Mouse (Mus musculus) left cerebral cortex, postnatal 4 days (tissue): ENCODE measurements around the gene Krtap31-1. TPM values are rescaled to one million over a fixed set of nuclear protein-coding genes. Genes with fewer than 3 reads are reported as not detected.
"Not testable (repeated sequence)": the region's sequence is repeated elsewhere in the genome, so short reads cannot be mapped to it uniquely, and the experiment has no call there.

ENCODE experiments used
- DNase-seq: peaks from one replicate; pipeline ENCODE4 v3.0.0-alpha.2; 2022
- intact Hi-C: fragments of 180-260 bp; cut with DNase I; formaldehyde crosslinking; loops from one replicate; pipeline ENCODE4 v1.15.1; 2025
- total RNA-seq, 2 experiments: library from RNA; stranded (reverse); gene quantifications; 2 replicates each; pipeline ENCODE4 v1.2.3; 2021

Krtap31-1 gene
- total RNA-seq = not detected

- DNase-seq = no peak
Observed at GRCm38 (mm10) chr11:99907620-99908019, at the start of gene Krtap31-1. Gene Krtap31-1, plus strand, starts transcription at chr11:99907920.

GRCm38 (mm10) chr11:99858761-99859160 lies 49.0 kb upstream of the Krtap31-1 start:
- no peak for DNase-seq
- intact Hi-C loops = no loop called here

More at GRCm38 (mm10) chr11:99907620-99908019, at the start of gene Krtap31-1:
- intact Hi-C loops = no loop called here

DNA sequence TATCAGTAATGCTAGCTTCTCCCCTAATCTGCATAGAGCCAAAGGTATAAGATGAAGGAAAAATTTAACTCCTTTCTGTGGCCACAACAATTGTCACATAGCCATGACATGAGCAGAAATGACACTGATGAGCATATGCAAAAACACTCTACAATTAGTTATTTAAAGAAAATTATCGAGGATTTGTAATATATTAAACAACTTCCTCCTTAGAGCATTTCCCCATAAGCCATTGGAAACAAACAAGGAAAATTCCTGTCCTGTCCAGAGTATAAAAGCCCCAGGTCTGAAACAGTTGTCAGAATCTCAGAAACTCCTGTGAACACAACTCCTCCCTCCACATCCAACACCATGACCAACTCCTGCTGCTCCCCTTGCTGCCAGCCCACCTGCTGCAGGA lies 43.5 kb upstream of the Krtap31-1 start, which contains the start of gene Gm11559:
Gene Gm11559 (plus strand): TSS at position 301 of the 400 bp plus-strand sequence.
- DNase-seq, intact Hi-C loops: not testable (repeated sequence)

- intact Hi-C loops, DNase-seq: not testable (repeated sequence)
Observed at GRCm38 (mm10) chr11:99873089-99873488, 34.6 kb upstream of the Krtap31-1 start, which contains the start of gene Krtap9-1. Gene Krtap9-1, plus strand, starts transcription at chr11:99873389.

- intact Hi-C loops, DNase-seq: not testable (repeated sequence)
Observed at GRCm38 (mm10) chr11:99878887-99879286, 28.8 kb upstream of the Krtap31-1 start, which contains the start of gene Gm11567. Gene Gm11567, plus strand, starts transcription at chr11:99879187.

DNA sequence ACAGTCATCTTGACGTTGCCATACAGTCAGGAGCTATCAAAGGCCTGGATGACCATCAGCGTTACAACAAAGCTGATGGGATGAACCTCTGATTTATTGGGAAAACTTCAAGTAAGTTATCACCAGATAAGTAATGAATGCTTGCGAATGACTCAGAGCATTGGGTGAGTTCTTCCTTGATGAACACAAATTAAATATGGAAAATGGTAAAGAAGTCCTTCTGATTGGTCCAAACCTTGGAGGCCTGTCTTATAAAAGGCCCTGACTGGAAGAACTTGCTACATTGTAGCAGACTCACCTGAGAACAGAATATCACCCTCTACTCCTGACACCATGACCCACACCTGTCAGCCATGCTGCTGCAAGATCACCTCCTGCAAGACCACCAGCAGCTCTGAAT lies 6.7 kb downstream of the Krtap31-1 start, which contains the start of gene Gm11565:
Gene Gm11565 (plus strand): TSS at position 301 of the 400 bp plus-strand sequence.
- DNase-seq = no peak
- intact Hi-C loops = no loop called here

GRCm38 (mm10) chr11:99935991-99936390 lies 28.3 kb downstream of the Krtap31-1 start, which contains the start of gene Krtap31-2:
Gene Krtap31-2, plus strand, starts transcription at chr11:99936291.
- intact Hi-C loops = no loop called here
- no peak for DNase-seq

DNA sequence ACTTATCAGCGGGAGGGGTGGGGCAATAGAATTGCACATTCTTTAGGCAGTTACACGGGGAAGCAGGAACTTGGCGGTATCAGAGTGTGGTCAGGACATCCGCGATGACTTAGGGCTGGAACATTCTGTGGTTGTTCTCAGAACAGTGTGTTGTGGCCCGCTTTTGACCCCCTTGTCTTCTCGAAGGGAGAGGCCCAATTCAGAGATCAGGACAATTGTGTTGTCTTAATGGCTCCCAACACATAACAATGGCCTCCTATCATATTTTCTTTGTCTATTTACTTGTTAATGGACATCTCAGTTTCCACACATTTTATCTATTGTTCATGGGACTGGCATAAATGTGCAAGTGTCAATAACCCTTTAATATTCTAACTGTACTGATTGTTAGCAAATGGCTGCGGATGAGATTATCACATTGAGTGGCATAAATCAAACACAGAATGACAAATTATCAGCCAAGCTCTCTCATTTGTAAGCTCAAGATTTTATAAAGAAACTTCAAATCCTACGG lies 30.1 kb downstream of the Krtap31-1 start:
- intact Hi-C loops = no loop called here
- no peak for DNase-seq

- intact Hi-C loops = no loop called here
- no peak for DNase-seq
Observed at GRCm38 (mm10) chr11:99948175-99948574, 40.5 kb downstream of the Krtap31-1 start, which contains the start of gene Krtap9-5. Gene Krtap9-5, plus strand, starts transcription at chr11:99948475.

Other genes starting within 250 kb of the Krtap31-1 start
- gene Gm11563, start 249.0 kb upstream of the Krtap31-1 start, total RNA-seq = not detected
- not detected for gene Krtap4-6, start 242.0 kb upstream of the Krtap31-1 start, total RNA-seq
- not detected for gene Gm14190, start 217.2 kb upstream of the Krtap31-1 start, total RNA-seq
- gene Gm14180, start 173.6 kb upstream of the Krtap31-1 start, total RNA-seq = not detected
- gene Gm11595, start 135.0 kb upstream of the Krtap31-1 start, total RNA-seq = not detected
- not detected for gene Krtap4-8, start 127.2 kb upstream of the Krtap31-1 start, total RNA-seq
- not detected for gene Krtap4-9, start 122.7 kb upstream of the Krtap31-1 start, total RNA-seq
- not detected for gene Gm11596, start 114.5 kb upstream of the Krtap31-1 start, total RNA-seq
- not detected for gene Gm11569, start 109.0 kb upstream of the Krtap31-1 start, total RNA-seq
- gene Gm11554, start 103.5 kb upstream of the Krtap31-1 start, total RNA-seq = not detected
- not detected for gene Krtap4-13, start 98.0 kb upstream of the Krtap31-1 start, total RNA-seq
- not detected for gene Gm11564, start 92.3 kb upstream of the Krtap31-1 start, total RNA-seq
- not detected for gene 2300003K06Rik, start 69.9 kb upstream of the Krtap31-1 start, total RNA-seq
- gene Krtap4-16, start 56.3 kb upstream of the Krtap31-1 start, total RNA-seq = not detected
- not detected for gene Gm11568, start 50.0 kb upstream of the Krtap31-1 start, total RNA-seq
- gene Gm11559, start 43.4 kb upstream of the Krtap31-1 start, total RNA-seq = not detected
- gene Krtap9-1, start 34.5 kb upstream of the Krtap31-1 start, total RNA-seq = not detected
- gene Gm11567, start 28.7 kb upstream of the Krtap31-1 start, total RNA-seq = not detected
- not detected for gene Gm11565, start 6.8 kb downstream of the Krtap31-1 start, total RNA-seq
- not detected for gene Krtap31-2, start 28.4 kb downstream of the Krtap31-1 start, total RNA-seq
- not detected for gene Krtap9-5, start 40.6 kb downstream of the Krtap31-1 start, total RNA-seq
- gene Krtap29-1, start 71.1 kb downstream of the Krtap31-1 start, total RNA-seq = not detected
- gene Krtap16-1, start 78.7 kb downstream of the Krtap31-1 start, total RNA-seq = not detected
- gene Krtap17-1, start 86.1 kb downstream of the Krtap31-1 start, total RNA-seq = not detected
- under 1 TPM in 1 of 2 experiments, not detected in 1; 0.30 TPM for gene Krt33a, start 108.3 kb downstream of the Krtap31-1 start, total RNA-seq
- not detected for gene Krt33b, start 121.9 kb downstream of the Krtap31-1 start, total RNA-seq
- not detected for gene Krt34, start 133.6 kb downstream of the Krtap31-1 start, total RNA-seq
- not detected for gene Krt31, start 142.6 kb downstream of the Krtap31-1 start, total RNA-seq
- gene Krt32, start 180.3 kb downstream of the Krtap31-1 start, total RNA-seq = not detected
- gene Krt35, start 188.3 kb downstream of the Krtap31-1 start, total RNA-seq = not detected
- gene Krt36, start 197.7 kb downstream of the Krtap31-1 start, total RNA-seq = not detected
- not detected for gene Krt13, start 213.6 kb downstream of the Krtap31-1 start, total RNA-seq
- not detected for gene Krt15, start 228.0 kb downstream of the Krtap31-1 start, total RNA-seq
- 1 to 10 TPM; 1.2 to 1.5 TPM for gene Krt19, start 240.7 kb downstream of the Krtap31-1 start, total RNA-seq